Mouse (Mus musculus) heart, adult 2 months (tissue): ENCODE results near the gene Ncbp2. TPM values are rescaled to one million over a fixed set of nuclear protein-coding genes. Genes with fewer than 3 reads are reported as not detected.

Experiments used
- DNase-seq, 2 experiments: peaks; one replicate each; pipeline ENCODE4 v3.0.0; 2021
- H3K27ac ChIP-seq: fragments of 200-600 bp; 2 replicates; pipeline ENCODE4 v1.8.1; 2022
- H3K27me3 ChIP-seq: fragments of 200-500 bp; 2 replicates; pipeline ENCODE4 v1.6.1; 2012; ENCODE audit warnings: mild to moderate bottlenecking, low read length, inconsistent platforms, mixed read lengths; ENCODE audit not compliant: control insufficient read depth, insufficient read depth
- H3K36me3 ChIP-seq: fragments of 200-500 bp; 2 replicates; pipeline ENCODE4 v1.6.1; 2012; ENCODE audit warnings: low read length, inconsistent platforms; ENCODE audit not compliant: control insufficient read depth, insufficient read depth
- H3K4me1 ChIP-seq: fragments of 200-500 bp; 2 replicates; pipeline ENCODE4 v1.6.1; 2011; ENCODE audit warnings: low read length; ENCODE audit not compliant: control insufficient read depth, insufficient read depth
- H3K4me3 ChIP-seq: fragments of 200-600 bp; 2 replicates; pipeline ENCODE4 v1.8.1; 2022
- H3K79me2 ChIP-seq: fragments of 200-500 bp; replicated peaks from 2 replicates; pipeline ENCODE4 v1.6.1; 2012; ENCODE audit warnings: mild to moderate bottlenecking, inconsistent platforms, low read length, moderate library complexity, mixed read lengths; ENCODE audit not compliant: control insufficient read depth, insufficient read depth
- H3K9ac ChIP-seq: fragments of 200-500 bp; 2 replicates; pipeline ENCODE4 v1.6.1; 2012; ENCODE audit warnings: low read depth, mild to moderate bottlenecking, control low read depth, inconsistent platforms, low read length, mixed read lengths
- CTCF ChIP-seq: fragments of 200-600 bp; IDR thresholded peaks from 2 replicates; pipeline ENCODE4 v1.8.1; 2022; ENCODE audit warnings: antibody characterized with exemption, mild to moderate bottlenecking, moderate library complexity
- EP300 ChIP-seq: fragments of 200-500 bp; IDR thresholded peaks from 2 replicates; pipeline ENCODE4 v1.6.1; 2011; ENCODE audit warnings: low read depth, low read length, control low read depth; ENCODE audit not compliant: insufficient read depth
- POLR2A ChIP-seq: fragments of 200-500 bp; IDR thresholded peaks from 2 replicates; pipeline ENCODE4 v1.6.1; 2011; ENCODE audit warnings: mild to moderate bottlenecking, low read depth, low read length, control low read depth; ENCODE audit not compliant: insufficient read depth
- WGBS: fragments of 180-500 bp; shearing (Covaris S2); methylation state at CpG from one replicate; pipeline ENCODE4 v1.1.7; 2018; 5-methylcytosine and 5-hydroxymethylcytosine counted together
- intact Hi-C: fragments of 180-260 bp; cut with DNase I; formaldehyde crosslinking; loops from one replicate; pipeline ENCODE4 v1.15.1; 2025
- polyA plus RNA-seq: library from polyadenylated mRNA; depleted of rRNA; stranded (reverse); fragments of >200 nt; gene quantifications from 2 replicates; pipeline ENCODE4 v1.2.3, GENCODE M21; 2012
- total RNA-seq, 2 experiments: library from RNA; stranded (reverse); gene quantifications; 2 replicates each; pipeline ENCODE4 v1.2.3; 2021

Gene Ncbp2
- total and polyA plus RNA-seq, 3 experiments: 7.9 to 25.9 (median 24.3) TPM

- H3K27ac ChIP-seq: no peak overlapping the region
- no peaks in the 10 kb centered on the region for H3K27me3 ChIP-seq
- intact Hi-C loops: loop anchor here (1.0 to 5.0 kb wide), 3 partner anchors 40 to 461 kb away; partner anchors contain the start of gene Meltf
- TF ChIP-seq POLR2A (no peak), EP300 (peak; percentile 67; the same call in 1 of the 2 replicates), CTCF (peak; percentile 97)
- H3K9ac ChIP-seq: no peak overlapping the region
- no peaks in the 10 kb centered on the region for H3K36me3 ChIP-seq
- 3% methylated on average over 14 of the region's 14 CpGs for WGBS
- H3K79me2 ChIP-seq: no peaks in the 10 kb centered on the region
- no peaks in the 10 kb centered on the region for H3K4me1 ChIP-seq
- no peak overlapping the region for H3K4me3 ChIP-seq
- DNase-seq: peak; percentile 60 to 73
Measured at GRCm38 (mm10) chr16:31918248-31918724, 30.0 kb upstream of the Ncbp2 start.

- no peaks in the 10 kb centered on the region for H3K79me2 ChIP-seq
- TF ChIP-seq POLR2A: no peak
- TF ChIP-seq EP300: no peak
- TF ChIP-seq CTCF: no peak
- 83% methylated on average over 6 of the region's 6 CpGs for WGBS
- H3K36me3 ChIP-seq: no peaks in the 10 kb centered on the region
- no peak overlapping the region for H3K9ac ChIP-seq
- H3K27ac ChIP-seq: no peak overlapping the region
- H3K4me3 ChIP-seq: no peak overlapping the region
- DNase-seq: no peak
- intact Hi-C loops: no loop called here
- no peaks in the 10 kb centered on the region for H3K4me1 ChIP-seq
- H3K27me3 ChIP-seq: no peaks in the 10 kb centered on the region
Measured at GRCm38 (mm10) chr16:31924368-31924767, 23.9 kb upstream of the Ncbp2 start.

GRCm38 (mm10) chr16:31926091-31926490, 22.2 kb upstream of the Ncbp2 start:
- intact Hi-C loops: no loop called here
- Histone ChIP-seq H3K79me2 (no peaks in the 10 kb centered on the region), H3K27ac (no peak overlapping the region), H3K27me3 (no peaks in the 10 kb centered on the region), H3K36me3 (no peaks in the 10 kb centered on the region), H3K4me3 (no peak overlapping the region), H3K9ac (no peak overlapping the region), H3K4me1 (no peaks in the 10 kb centered on the region)
- DNase-seq: no peak
- TF ChIP-seq CTCF (no peak), EP300 (no peak)
- 79% methylated on average over 6 of the region's 6 CpGs for WGBS

- Histone ChIP-seq H3K9ac (no peak overlapping the region), H3K4me1 (no peaks in the 10 kb centered on the region), H3K79me2 (no peaks in the 10 kb centered on the region), H3K36me3 (no peaks in the 10 kb centered on the region), H3K27me3 (no peaks in the 10 kb centered on the region), H3K27ac (no peak overlapping the region), H3K4me3 (no peak overlapping the region)
- DNase-seq: no peak
- intact Hi-C loops: no loop called here
- 85% methylated on average over 13 of the region's 13 CpGs for WGBS
- TF ChIP-seq EP300: no peak
- no peak for TF ChIP-seq CTCF
- TF ChIP-seq POLR2A: no peak
Measured at GRCm38 (mm10) chr16:31926547-31927182, 21.6 kb upstream of the Ncbp2 start.

- Histone ChIP-seq H3K27ac (no peak overlapping the region), H3K27me3 (no peaks in the 10 kb centered on the region), H3K4me1 (no peaks in the 10 kb centered on the region), H3K79me2 (no peaks in the 10 kb centered on the region), H3K9ac (no peak overlapping the region), H3K36me3 (no peaks in the 10 kb centered on the region), H3K4me3 (no peak overlapping the region)
- 82% methylated on average over 5 of the region's 5 CpGs for WGBS
- intact Hi-C loops: no loop called here
- no peak for TF ChIP-seq EP300
- TF ChIP-seq POLR2A: no peak
- TF ChIP-seq CTCF: no peak
- no peak for DNase-seq
Measured at GRCm38 (mm10) chr16:31927412-31927811, 20.9 kb upstream of the Ncbp2 start.

- WGBS: 66% methylated on average over 17 of the region's 17 CpGs
- H3K27me3 ChIP-seq: peaks cover 4% of the 10 kb centered on the region; the same call in 1 of the 2 replicates
- no peak for DNase-seq
- TF ChIP-seq CTCF (no peak), POLR2A (no peak), EP300 (no peak)
- H3K79me2 ChIP-seq: no peaks in the 10 kb centered on the region
- H3K4me1 ChIP-seq: no peaks in the 10 kb centered on the region
- H3K36me3 ChIP-seq: no peaks in the 10 kb centered on the region
- H3K9ac ChIP-seq: no peak overlapping the region
- no peak overlapping the region for H3K27ac ChIP-seq
- intact Hi-C loops: no loop called here
- no peak overlapping the region for H3K4me3 ChIP-seq
Measured at GRCm38 (mm10) chr16:31931330-31931729, 17.0 kb upstream of the Ncbp2 start.
